Mouse (Mus musculus): Measurements from ENCODE around the gene Rab3b.

DNA sequence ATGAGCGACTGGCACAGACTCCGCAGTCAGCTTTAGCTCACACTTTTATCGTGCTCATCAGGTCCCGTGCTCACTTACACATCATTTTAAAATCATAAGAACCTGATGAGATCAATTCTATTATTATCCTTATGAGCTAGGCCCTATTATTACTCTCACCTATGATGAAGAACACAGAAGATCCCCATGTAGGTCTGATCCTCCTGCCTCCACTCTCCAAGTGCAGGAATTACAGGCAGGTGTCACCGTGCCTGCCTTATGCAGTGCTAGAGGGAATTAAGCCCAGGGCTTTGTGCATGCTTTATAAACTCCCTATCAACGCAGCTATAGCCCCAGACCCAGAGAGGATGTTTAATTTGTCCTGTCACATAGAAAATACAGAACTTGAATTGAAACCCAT lies 84.2 kb downstream of the Rab3b start:
- TF ChIP-seq EP300 (IDR thresholded peaks at IDR 0.05; ENCODE audit: insufficient read depth, low read depth, low read length) (no peak), CTCF (IDR thresholded peaks at IDR 0.05; ENCODE audit: low read depth, low read length) (no peak), POLR2A (IDR thresholded peaks at IDR 0.05; ENCODE audit: insufficient read depth, low read length) (no peak)

Measured in ES-Bruce4 (cell line).